Comparison of ENCODE assay signal across 22 mouse cellular contexts in genomic region chr16:33870224-33870785, GRCm38 (mm10). TPM values are rescaled to one million over a fixed set of nuclear protein-coding genes. Genes with fewer than 3 reads are reported as not detected.
A peak's percentile ranks its signal among the peaks of the same experiment; 100 is the strongest.
DNase-seq lines count a peak whose midpoint lies in the region; ATAC-seq and TF ChIP-seq lines count a peak whose summit lies in the region.
"Had no signal": no experiment of that assay in that cellular context is flagged by ENCODE, and none has a peak within 500 bp of the region (broad histone marks: within the 10 kb centered on the region; RNA-seq: fewer than 3 reads in every experiment).

No protein-coding gene starts in this region.

- no peak overlapping the region for H3K4me2 ChIP-seq in embryonic facial prominence, embryonic 12.5 days (replicated peaks)
- H3K4me2 ChIP-seq in intestine, embryonic 15.5 days (replicated peaks): no peak overlapping the region
- H3K4me2 ChIP-seq in forebrain, embryonic 13.5 days: no peak overlapping the region
- H3K4me2 ChIP-seq: lung, embryonic 15.5 days had no signal

- no peaks in the 10 kb centered on the region for H3K9me3 ChIP-seq in embryonic facial prominence, embryonic 12.5 days
- H3K9me3 ChIP-seq in intestine, embryonic 15.5 days: no peaks in the 10 kb centered on the region
- no peaks in the 10 kb centered on the region for H3K9me3 ChIP-seq in forebrain, embryonic 13.5 days (replicated peaks)
- H3K9me3 ChIP-seq: heart, embryonic 10.5 days; hindbrain, embryonic 10.5 days; lung, embryonic 15.5 days had no signal

- H3K27me3 ChIP-seq in embryonic facial prominence, embryonic 12.5 days: no peaks in the 10 kb centered on the region
- no peaks in the 10 kb centered on the region for H3K27me3 ChIP-seq in intestine, embryonic 15.5 days (replicated peaks)
- no peaks in the 10 kb centered on the region for H3K27me3 ChIP-seq in small intestine, adult 2 months (ENCODE audit: control insufficient read depth, insufficient read depth, low read length)
- no peaks in the 10 kb centered on the region for H3K27me3 ChIP-seq in forebrain, embryonic 13.5 days
- H3K27me3 ChIP-seq: lung, embryonic 15.5 days had no signal

- ATAC-seq in embryonic facial prominence, embryonic 12.5 days (ENCODE audit: insufficient number of reproducible peaks, insufficient read depth, low FRiP score, low TSS enrichment): no peak
- peak; percentile 61; the same call in 1 of the 2 replicates for ATAC-seq in intestine, embryonic 15.5 days
- ATAC-seq in forebrain, embryonic 13.5 days: no peak
- ATAC-seq: activated CD4-positive, CD25-positive, alpha-beta regulatory T cell, adult 4 months; hindbrain, postnatal 0 days; midbrain, embryonic 16.5 days had no signal

- H3K27ac ChIP-seq in embryonic facial prominence, embryonic 12.5 days: peak overlapping the region; percentile 86
- H3K27ac ChIP-seq in intestine, embryonic 15.5 days: no peak overlapping the region
- peak overlapping the region; percentile 66; the same call in 1 of the 2 replicates for H3K27ac ChIP-seq in small intestine, adult 2 months (ENCODE audit: insufficient read depth, low read depth, low read length)
- H3K27ac ChIP-seq in forebrain, embryonic 13.5 days: no peak overlapping the region
- H3K27ac ChIP-seq: hindbrain, embryonic 10.5 days; hindbrain, postnatal 0 days; kidney, postnatal 0 days; liver, embryonic 14.5 days; lung, embryonic 15.5 days had no signal

- 0 out of 2 replicates have a peak, but pooled peaks cover 4% of the 10 kb centered on the region for H3K36me3 ChIP-seq in embryonic facial prominence, embryonic 12.5 days
- H3K36me3 ChIP-seq in intestine, embryonic 15.5 days: no peaks in the 10 kb centered on the region
- H3K36me3 ChIP-seq in small intestine, adult 2 months (ENCODE audit: control insufficient read depth, insufficient read depth, low read length): no peaks in the 10 kb centered on the region
- H3K36me3 ChIP-seq in forebrain, embryonic 13.5 days (ENCODE audit: poor library complexity, severe bottlenecking): no peaks in the 10 kb centered on the region
- H3K36me3 ChIP-seq: hindbrain, embryonic 10.5 days; lung, embryonic 15.5 days had no signal

- WGBS in embryonic facial prominence, embryonic 12.5 days: 57% methylated on average over 3 of the region's 3 CpGs
- WGBS in intestine, embryonic 15.5 days: 73% methylated on average over 3 of the region's 3 CpGs
- WGBS in small intestine, adult 2 months: 41% methylated on average over 3 of the region's 3 CpGs
- whole genome bisulfite sequencing in forebrain, embryonic 13.5 days: 91% methylated on average over 3 of the region's 3 CpGs

- no peak for TF ChIP-seq POLR2A in small intestine, adult 2 months (IDR thresholded peaks at IDR 0.05; ENCODE audit: low read depth, low read length)

- no peak for TF ChIP-seq CTCF in small intestine, adult 2 months (IDR thresholded peaks at IDR 0.05; ENCODE audit: extremely low read depth, insufficient read length, insufficient replicate concordance, low read depth, low read length)

- no peak overlapping the region for H3K4me3 ChIP-seq in embryonic facial prominence, embryonic 12.5 days
- H3K4me3 ChIP-seq in intestine, embryonic 15.5 days (replicated peaks): no peak overlapping the region
- no peak overlapping the region for H3K4me3 ChIP-seq in small intestine, adult 2 months (ENCODE audit: low read depth, low read length)
- H3K4me3 ChIP-seq in forebrain, embryonic 13.5 days: no peak overlapping the region
- H3K4me3 ChIP-seq: heart, embryonic 10.5 days; hindbrain, embryonic 10.5 days; lung, embryonic 15.5 days had no signal

- H3K4me1 ChIP-seq in embryonic facial prominence, embryonic 12.5 days: peaks cover 40% of the 10 kb centered on the region
- H3K4me1 ChIP-seq in intestine, embryonic 15.5 days (replicated peaks): peaks cover 6% of the 10 kb centered on the region
- H3K4me1 ChIP-seq in small intestine, adult 2 months (ENCODE audit: control insufficient read depth, insufficient read depth, insufficient read length, low read length): peaks cover 2% of the 10 kb centered on the region; the same call in 1 of the 2 replicates
- H3K4me1 ChIP-seq in forebrain, embryonic 13.5 days: 0 out of 2 replicates have a peak, but pooled peaks cover 9% of the 10 kb centered on the region

- peak; percentile 71 for DNase-seq in 3T3-L1 (ENCODE audit: low read depth, low spot score)
- no peak for DNase-seq in testis, postnatal 10 days (ENCODE audit: low spot score)
- no peak for DNase-seq in frontal cortex, postnatal 14 days (ENCODE audit: low spot score in 2 of 2)
- DNase-seq: adrenal gland, adult 8-10 months; cerebellum, adult 18-20 months; cerebellum, postnatal 14 days; kidney, adult 2 months; lung, postnatal 4 days; thymus, adult 18-20 months; thymus, postnatal 36 days had no signal

- no peak overlapping the region for H3K9ac ChIP-seq in embryonic facial prominence, embryonic 12.5 days
- no peak overlapping the region for H3K9ac ChIP-seq in intestine, embryonic 15.5 days
- H3K9ac ChIP-seq in forebrain, embryonic 13.5 days: no peak overlapping the region
- H3K9ac ChIP-seq: liver, embryonic 14.5 days; lung, embryonic 15.5 days had no signal

RNA-seq across cellular contexts. Expression of gene Itgb5, which starts 40.8 kb away (rescaled TPM):
- 120 and 130 TPM in 2 replicates for polyA plus RNA-seq in embryonic facial prominence, embryonic 12.5 days (2016; fragmentation: Nextera tagmentation; extraction: Ambion mirVana)
- 35.8 and 36.1 TPM in 2 replicates for polyA plus RNA-seq in intestine, embryonic 15.5 days (2015; fragmentation: Nextera tagmentation; extraction: Ambion mirVana)
- polyA plus RNA-seq in small intestine, adult 2 months (2012; rRNA removed): 36.3 and 80.3 TPM in 2 replicates
- 1.8 and 2.5 TPM in 2 replicates for polyA plus RNA-seq in forebrain, embryonic 13.5 days (2015; fragmentation: Nextera tagmentation; extraction: Ambion mirVana)

Comparison
In these comparisons a context has a peak if more than half of its experiments do, and no peak if none do; other contexts are left out.
1. H3K27ac ChIP-seq: peak in embryonic facial prominence, embryonic 12.5 days (single experiment) and small intestine, adult 2 months (single experiment); none in intestine, embryonic 15.5 days (single experiment) and forebrain, embryonic 13.5 days (single experiment).
2. RNA of gene Itgb5, which starts 40.8 kb away (polyA plus RNA-seq): 120 to 130 TPM in embryonic facial prominence, embryonic 12.5 days, 36.3 to 80.3 TPM in small intestine, adult 2 months and 35.8 to 36.1 TPM in intestine, embryonic 15.5 days; 1.8 to 2.5 TPM in forebrain, embryonic 13.5 days; every median in the first group is over 10 times any median in the second.